Mouse (Mus musculus) testis, adult 2 months (tissue): ENCODE measurements at regions not wholly inside any gene's neighbourhood (a gene's known extent, or its start where the extent isn't known, plus 50 kb on each side); places are given as distances from the start of the nearest gene placed in this dataset.

Source experiments
- H3K27ac ChIP-seq: fragments of 200-500 bp; 2 replicates; pipeline ENCODE4 v1.5.1; 2012; ENCODE audit warnings: low read depth, low read length; ENCODE audit not compliant: control insufficient read depth, insufficient read depth
- H3K27me3 ChIP-seq: fragments of 200-500 bp; 2 replicates; pipeline ENCODE4 v1.6.1; 2012; ENCODE audit warnings: mild to moderate bottlenecking, low read length, moderate library complexity; ENCODE audit not compliant: control insufficient read depth, insufficient read depth
- H3K36me3 ChIP-seq: fragments of 200-500 bp; 2 replicates; pipeline ENCODE4 v1.6.1; 2012; ENCODE audit warnings: mild to moderate bottlenecking, low read length; ENCODE audit not compliant: control insufficient read depth, insufficient read depth
- H3K4me1 ChIP-seq: fragments of 200-500 bp; 2 replicates; pipeline ENCODE4 v1.6.1; 2012; ENCODE audit warnings: low read length; ENCODE audit not compliant: control insufficient read depth, insufficient read depth
- H3K4me3 ChIP-seq: fragments of 200-500 bp; 2 replicates; pipeline ENCODE4 v1.5.1; 2012; ENCODE audit warnings: low read depth, mild to moderate bottlenecking, low read length, moderate library complexity, mixed read lengths; ENCODE audit not compliant: control insufficient read depth
- CTCF ChIP-seq: fragments of 200-500 bp; IDR thresholded peaks from 2 replicates; pipeline ENCODE4 v1.5.1; 2012; ENCODE audit warnings: low read depth, mild to moderate bottlenecking, inconsistent platforms, low read length, moderate library complexity; ENCODE audit not compliant: control insufficient read depth, insufficient read depth, insufficient replicate concordance
- POLR2A ChIP-seq: fragments of 200-500 bp; IDR thresholded peaks from 2 replicates; pipeline ENCODE4 v1.6.1; 2012; ENCODE audit warnings: low read depth, mild to moderate bottlenecking, inconsistent platforms, low read length, moderate library complexity; ENCODE audit not compliant: control insufficient read depth

DNA sequence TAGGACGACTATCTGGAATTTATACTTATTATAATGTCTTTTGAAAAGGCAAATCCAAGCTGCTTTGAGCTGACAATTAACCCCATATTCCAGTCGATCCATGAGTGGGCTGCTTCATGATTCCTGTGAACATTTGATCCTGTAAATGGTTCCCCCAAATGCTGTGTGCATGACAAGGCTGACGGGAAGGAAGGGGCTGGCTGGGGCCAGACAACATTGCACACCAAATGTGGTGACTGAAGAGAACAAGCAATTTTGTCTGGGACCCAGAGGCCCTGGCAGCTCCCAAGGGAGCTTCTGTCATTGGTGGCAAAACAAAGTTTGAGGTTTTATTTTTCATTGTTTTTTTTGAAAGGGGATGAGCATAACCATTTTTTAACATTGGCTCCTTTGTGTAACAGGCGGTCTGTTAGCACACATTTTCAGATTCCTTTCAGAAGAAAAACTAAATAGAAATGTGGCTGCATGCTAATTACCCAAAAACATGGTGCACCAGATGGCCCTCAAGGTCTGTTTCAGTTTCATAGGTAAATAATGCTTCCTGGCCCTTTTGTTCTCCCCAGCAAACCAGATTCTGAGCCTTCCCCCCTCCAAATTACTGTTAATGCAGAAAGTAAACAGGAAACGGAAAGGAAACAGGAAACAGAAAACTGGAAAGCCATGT, 348.6 kb upstream of the Cd180 start:
- Histone ChIP-seq H3K4me1 (no peaks in the 10 kb centered on the region), H3K27ac (no peak overlapping the region), H3K27me3 (no peaks in the 10 kb centered on the region), H3K36me3 (no peaks in the 10 kb centered on the region), H3K4me3 (no peak overlapping the region)
- TF ChIP-seq POLR2A = no peak
- TF ChIP-seq CTCF = no peak

- TF ChIP-seq POLR2A = no peak
- Histone ChIP-seq H3K27ac (no peak overlapping the region), H3K4me1 (no peaks in the 10 kb centered on the region), H3K36me3 (no peaks in the 10 kb centered on the region), H3K27me3 (no peaks in the 10 kb centered on the region), H3K4me3 (no peak overlapping the region)
These were observed 343.9 kb upstream of the Cd180 start for GRCm38 (mm10) chr13:102349493-102349892.

DNA sequence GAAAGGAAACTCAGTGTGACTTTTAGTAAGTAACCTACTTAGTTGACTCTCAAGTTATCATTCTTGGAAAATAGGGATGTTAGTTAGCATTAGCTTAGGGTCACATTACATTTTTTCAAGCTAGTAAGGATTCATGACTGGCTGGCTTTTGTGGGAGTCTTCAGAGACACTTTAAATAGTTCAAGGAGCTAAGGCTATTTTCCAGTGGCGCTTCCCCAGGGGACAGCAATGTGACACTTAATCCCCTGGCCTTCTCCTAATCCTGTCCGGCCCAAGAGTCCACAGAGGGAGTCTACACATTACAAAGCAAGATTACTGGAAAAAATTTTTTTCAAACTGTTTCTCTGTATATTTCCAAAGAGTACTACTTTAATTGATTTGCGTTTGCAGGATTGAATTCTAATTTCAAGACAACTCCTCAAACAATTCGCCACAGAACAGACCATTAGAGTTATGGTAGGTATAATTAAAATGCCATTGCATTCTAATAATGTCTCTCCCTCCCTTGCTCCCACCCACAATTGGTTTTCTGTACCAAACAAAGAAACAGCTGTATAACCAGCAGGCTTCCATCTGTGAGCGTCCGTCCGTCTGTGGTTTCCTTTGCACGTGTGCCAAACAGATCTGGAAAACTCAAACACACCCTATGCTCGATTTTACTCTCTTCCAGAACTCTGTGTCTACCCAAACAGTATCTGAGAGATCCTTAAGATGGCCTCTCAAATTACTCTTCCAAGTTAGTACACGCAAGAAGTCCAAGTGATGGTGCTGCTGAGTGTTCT, 341.1 kb upstream of the Cd180 start:
- H3K4me1 ChIP-seq = no peaks in the 10 kb centered on the region
- no peaks in the 10 kb centered on the region for H3K36me3 ChIP-seq
- no peak overlapping the region for H3K4me3 ChIP-seq
- no peaks in the 10 kb centered on the region for H3K27me3 ChIP-seq
- TF ChIP-seq POLR2A = no peak
- TF ChIP-seq CTCF = no peak
- H3K27ac ChIP-seq = no peak overlapping the region

DNA sequence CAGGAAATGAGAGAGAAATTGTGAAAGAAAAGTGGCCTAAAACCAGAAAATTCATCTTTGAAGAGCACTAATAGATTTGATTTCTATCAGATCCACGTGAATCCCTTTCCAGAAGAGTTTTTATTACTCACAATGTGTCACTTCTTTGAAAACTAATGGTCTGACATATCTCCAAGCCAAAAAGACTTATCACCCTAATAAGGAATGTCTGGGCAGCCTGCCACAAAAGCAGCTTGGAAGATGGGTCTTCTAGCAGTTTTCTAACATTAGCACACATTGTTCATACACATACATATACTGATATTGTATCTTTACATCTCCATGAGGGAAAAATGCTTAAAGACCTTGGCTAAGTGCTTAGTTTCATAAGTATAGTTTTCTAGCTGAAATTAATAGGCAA, 337.8 kb upstream of the Cd180 start:
- no peaks in the 10 kb centered on the region for H3K27me3 ChIP-seq
- H3K4me3 ChIP-seq = no peak overlapping the region
- H3K27ac ChIP-seq = no peak overlapping the region
- no peaks in the 10 kb centered on the region for H3K4me1 ChIP-seq
- no peak for TF ChIP-seq CTCF
- TF ChIP-seq POLR2A = no peak
- no peaks in the 10 kb centered on the region for H3K36me3 ChIP-seq

DNA sequence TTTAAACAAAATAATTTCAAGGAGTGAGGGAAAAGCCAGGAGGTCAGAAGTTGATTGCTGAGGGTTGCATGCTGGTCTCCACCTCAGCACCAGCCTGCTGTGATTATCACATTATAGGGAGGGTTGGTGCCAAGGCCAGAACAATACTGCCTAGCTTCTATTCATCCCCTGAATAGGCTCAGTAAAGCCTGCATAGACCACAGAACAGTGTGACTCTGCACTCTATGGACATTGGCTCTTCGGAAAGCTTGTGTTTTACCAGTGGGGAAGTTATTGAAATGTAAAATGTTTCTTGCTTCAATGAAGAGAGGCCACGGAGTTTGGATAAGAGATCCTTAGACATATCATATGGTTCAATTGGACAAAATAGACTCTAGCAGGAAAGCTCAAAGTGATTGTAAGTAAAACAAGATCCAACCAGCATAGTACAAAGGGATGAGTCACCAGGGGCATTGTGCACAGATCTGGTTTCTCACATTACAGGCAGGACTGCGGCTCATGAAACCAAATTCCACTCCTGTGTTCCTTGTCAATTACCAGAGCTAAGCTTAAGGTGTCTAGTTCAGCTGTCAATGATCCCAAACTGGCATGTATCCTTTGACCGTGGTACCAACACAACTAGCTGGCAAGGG, 320.8 kb upstream of the Cd180 start:
- Histone ChIP-seq H3K27me3 (no peaks in the 10 kb centered on the region), H3K4me3 (no peak overlapping the region), H3K27ac (no peak overlapping the region), H3K36me3 (no peaks in the 10 kb centered on the region), H3K4me1 (no peaks in the 10 kb centered on the region)
- TF ChIP-seq CTCF (no peak), POLR2A (no peak)

GRCm38 (mm10) chr13:102380667-102381066, 312.7 kb upstream of the Cd180 start:
- no peak for TF ChIP-seq POLR2A
- no peak for TF ChIP-seq CTCF
- no peak overlapping the region for H3K4me3 ChIP-seq
- no peaks in the 10 kb centered on the region for H3K36me3 ChIP-seq
- no peak overlapping the region for H3K27ac ChIP-seq
- H3K4me1 ChIP-seq = no peaks in the 10 kb centered on the region
- no peaks in the 10 kb centered on the region for H3K27me3 ChIP-seq

DNA sequence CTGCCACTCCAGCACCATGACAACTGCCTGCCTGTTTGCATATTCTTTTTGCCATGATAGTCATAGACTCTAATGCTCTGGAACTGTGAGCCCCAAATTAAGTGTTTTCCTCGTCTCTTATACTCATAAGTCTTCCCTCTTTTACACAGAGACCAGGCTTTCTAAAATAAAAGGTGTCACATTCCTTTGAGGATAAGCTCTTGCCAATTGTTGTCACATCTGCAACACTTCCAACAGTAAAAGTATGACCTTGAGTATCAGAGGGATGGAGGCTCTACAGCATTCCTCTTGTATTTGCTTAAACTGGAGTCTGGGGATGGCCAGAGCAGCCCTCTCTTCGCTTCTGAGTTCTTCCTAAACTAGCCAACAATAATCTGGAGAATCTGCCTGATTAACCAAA, 301.4 kb upstream of the Cd180 start:
- TF ChIP-seq CTCF (no peak), POLR2A (no peak)
- no peaks in the 10 kb centered on the region for H3K36me3 ChIP-seq
- H3K27ac ChIP-seq = no peak overlapping the region
- no peak overlapping the region for H3K4me3 ChIP-seq
- H3K27me3 ChIP-seq = no peaks in the 10 kb centered on the region
- no peaks in the 10 kb centered on the region; the same call in 1 of the 2 replicates for H3K4me1 ChIP-seq
